Mouse (Mus musculus) layer of hippocampus, postnatal 36 days (tissue): ENCODE results near the gene Klhl6. TPM values are rescaled to one million over a fixed set of nuclear protein-coding genes. Genes with fewer than 3 reads are reported as not detected.

Experiments used
- DNase-seq, 2 experiments: peaks; one replicate each; pipeline ENCODE4 v3.0.0; 2022
- total RNA-seq, 2 experiments: library from RNA; stranded (reverse); gene quantifications; 2 replicates each; pipeline ENCODE4 v1.2.3; 2021

Klhl6 gene
- total RNA-seq, 2 experiments from 2014 or later, result 1.3 to 1.5 TPM

- DNase-seq, result no peak
Measured at GRCm38 (mm10) chr16:19968666-19969065, 14.2 kb downstream of the Klhl6 start.

- no peak for DNase-seq
Measured at GRCm38 (mm10) chr16:19967897-19968392, 14.9 kb downstream of the Klhl6 start.

GRCm38 (mm10) chr16:19966976-19967375 lies 15.9 kb downstream of the Klhl6 start:
- DNase-seq, result no peak

- no peak for DNase-seq
Measured at GRCm38 (mm10) chr16:19966437-19966836, 16.4 kb downstream of the Klhl6 start.

- DNase-seq, result no peak
Measured at GRCm38 (mm10) chr16:19962951-19963350, 19.9 kb downstream of the Klhl6 start.

- no peak for DNase-seq
Measured at GRCm38 (mm10) chr16:19961070-19961469, 21.8 kb downstream of the Klhl6 start.

- no peak for DNase-seq
Measured at GRCm38 (mm10) chr16:19960407-19961058, 22.3 kb downstream of the Klhl6 start.

- no peak for DNase-seq
Measured at GRCm38 (mm10) chr16:19957051-19957450, 25.8 kb downstream of the Klhl6 start.

- no peak for DNase-seq
Measured at GRCm38 (mm10) chr16:19947336-19947735, 35.5 kb downstream of the Klhl6 start.

- no peak for DNase-seq
Measured at GRCm38 (mm10) chr16:19946578-19947298, 36.1 kb downstream of the Klhl6 start.

- DNase-seq, result no peak
Measured at GRCm38 (mm10) chr16:19920823-19921222, 62.0 kb downstream of the Klhl6 start.

GRCm38 (mm10) chr16:19918286-19918685 lies 64.6 kb downstream of the Klhl6 start:
- no peak for DNase-seq

- no peak for DNase-seq
Measured at GRCm38 (mm10) chr16:19912582-19912981, 70.3 kb downstream of the Klhl6 start.

GRCm38 (mm10) chr16:19908291-19908690 lies 74.5 kb downstream of the Klhl6 start:
- no peak for DNase-seq

GRCm38 (mm10) chr16:19907103-19907502 lies 75.7 kb downstream of the Klhl6 start:
- DNase-seq, result no peak

GRCm38 (mm10) chr16:19904734-19905479 lies 77.9 kb downstream of the Klhl6 start:
- no peak for DNase-seq

GRCm38 (mm10) chr16:19903792-19904191 lies 79.0 kb downstream of the Klhl6 start:
- DNase-seq, result no peak

Other genes starting within 250 kb of the Klhl6 start
- 1 to 10 TPM in 1 of 2 experiments, under 1 TPM in 1; 0.63 to 1.7 TPM for gene B3gnt5, start 222.8 kb downstream of the Klhl6 start, total RNA-seq
- 10 to 100 TPM; 86.7 to 89.8 TPM for gene Klhl24, start 114.5 kb upstream of the Klhl6 start, total RNA-seq
- 10 to 100 TPM; 36.4 to 45.5 TPM for gene Yeats2, start 158.0 kb upstream of the Klhl6 start, total RNA-seq